Mouse (Mus musculus) retina, postnatal 7 days (tissue): ENCODE data around the gene Unc119b.
"Not testable (repeated sequence)": the region's sequence is repeated elsewhere in the genome, so short reads cannot be mapped to it uniquely, and the experiment has no call there.

Source experiments
- DNase-seq: peaks from one replicate; pipeline ENCODE4 v3.0.0-alpha.2; 2012; ENCODE audit warnings: low read depth, low spot score

The Unc119b gene

GRCm38 (mm10) chr5:115133358-115134066 is 1.3 kb downstream of the Unc119b start:
- no peak for DNase-seq

DNA sequence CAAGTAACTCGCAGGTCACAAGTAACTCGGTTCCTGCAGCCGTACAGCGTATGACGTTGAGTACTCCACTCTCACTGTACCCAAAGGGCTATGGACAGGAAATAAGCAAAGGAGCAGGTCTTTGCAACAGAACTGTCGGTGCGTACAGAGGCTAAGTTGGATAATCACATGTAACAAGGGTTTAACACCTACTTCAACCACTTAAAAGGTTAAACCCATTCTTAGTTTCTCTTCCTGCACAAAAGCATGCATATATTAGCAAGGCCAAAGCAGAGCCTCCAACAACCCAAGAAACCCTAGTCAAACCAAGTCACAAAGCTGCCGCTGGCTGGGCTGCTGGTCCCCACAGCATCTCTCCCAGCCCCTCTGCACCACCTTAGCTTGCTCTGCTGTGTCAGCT is 2.3 kb downstream of the Unc119b start:
- DNase-seq: no peak

DNA sequence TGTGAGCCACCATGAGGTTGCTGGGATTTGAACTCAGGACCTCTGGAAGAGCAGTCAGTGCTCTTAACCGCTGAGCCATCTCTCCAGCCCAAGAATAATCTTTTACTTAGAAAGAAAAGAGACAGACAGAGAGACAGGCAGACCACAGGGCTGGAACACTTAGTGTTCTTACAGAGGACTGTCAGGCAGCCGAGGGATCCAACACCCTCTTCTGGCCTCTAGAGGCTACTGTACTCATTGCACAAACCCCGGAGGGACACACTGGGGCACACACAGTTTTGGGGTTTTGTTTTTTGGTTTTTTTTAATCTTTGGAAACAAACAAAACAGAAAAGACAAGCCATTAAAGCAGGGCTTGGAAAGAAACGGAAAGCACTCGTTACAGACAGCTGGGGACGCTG is 5.4 kb downstream of the Unc119b start:
- no peak for DNase-seq

- DNase-seq: no peak
Observed at GRCm38 (mm10) chr5:115127421-115128179, 7.2 kb downstream of the Unc119b start.

DNA sequence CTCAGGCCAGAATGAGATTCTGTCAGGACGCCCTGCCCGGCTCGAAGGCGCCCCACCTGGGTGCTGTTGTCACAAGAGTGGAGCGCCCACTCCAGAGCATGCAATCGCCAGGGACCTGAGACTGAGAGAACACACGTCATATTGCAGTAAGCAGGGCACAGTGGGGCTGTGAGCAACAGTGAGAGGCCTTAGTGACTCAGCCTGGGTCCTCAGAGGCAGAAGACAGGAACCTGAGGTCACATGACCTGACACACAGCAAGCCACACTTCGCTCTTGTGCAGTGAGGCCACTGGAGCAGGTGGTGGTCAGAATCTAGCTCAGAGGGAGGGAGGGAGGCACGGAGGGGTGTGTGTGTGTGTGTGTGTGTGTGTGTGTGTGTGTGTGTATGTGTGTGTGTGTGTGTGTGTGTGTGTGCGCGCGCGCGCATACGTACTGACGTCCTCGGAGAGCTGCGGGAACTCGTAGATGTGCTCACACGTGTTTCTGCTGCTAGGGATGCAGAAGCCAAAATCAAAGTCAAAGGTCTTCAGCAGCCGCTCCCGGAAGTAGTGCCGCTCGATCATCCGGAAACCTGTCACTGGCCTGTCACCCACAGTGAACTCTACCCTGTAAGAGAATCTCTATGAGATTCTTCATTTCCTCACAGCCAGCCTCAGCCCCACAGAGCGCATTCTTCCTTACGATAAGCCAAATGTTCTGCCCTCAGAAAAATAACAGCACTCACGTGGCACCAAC is 8.0 kb downstream of the Unc119b start:
- no peak for DNase-seq

DNA sequence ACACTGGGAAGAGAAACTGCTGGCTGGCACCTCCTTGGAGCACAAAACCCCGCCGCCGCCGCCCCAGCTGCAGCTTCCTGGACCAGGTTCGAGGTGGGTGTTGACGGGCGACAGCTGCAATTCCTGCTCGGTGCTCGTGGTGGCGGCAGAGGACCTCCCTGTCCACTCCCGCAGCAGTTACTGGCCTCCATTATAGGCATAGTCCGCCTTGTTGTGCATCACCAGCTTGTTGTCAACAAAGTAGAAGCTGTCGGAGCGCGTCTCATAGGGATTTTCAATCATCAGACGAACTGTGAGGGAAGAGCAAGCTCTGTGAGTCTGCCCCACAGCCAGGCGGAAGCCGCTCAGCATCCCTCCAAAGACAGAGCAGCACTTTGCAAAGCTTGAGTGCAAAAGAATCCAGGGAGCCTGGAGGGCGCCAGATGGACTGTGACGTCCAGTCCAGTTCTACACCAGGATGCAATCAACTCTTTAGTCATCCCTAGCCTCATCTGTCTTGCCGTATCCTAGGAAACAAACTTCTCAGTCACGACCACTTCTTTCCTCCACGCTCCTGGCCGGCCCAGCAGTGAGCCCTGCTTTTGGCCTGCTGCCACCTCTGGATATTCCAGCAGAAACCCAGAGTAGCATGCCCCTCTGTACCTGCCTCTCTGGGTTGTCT is 9.4 kb downstream of the Unc119b start:
- peak; percentile 73 for DNase-seq

DNA sequence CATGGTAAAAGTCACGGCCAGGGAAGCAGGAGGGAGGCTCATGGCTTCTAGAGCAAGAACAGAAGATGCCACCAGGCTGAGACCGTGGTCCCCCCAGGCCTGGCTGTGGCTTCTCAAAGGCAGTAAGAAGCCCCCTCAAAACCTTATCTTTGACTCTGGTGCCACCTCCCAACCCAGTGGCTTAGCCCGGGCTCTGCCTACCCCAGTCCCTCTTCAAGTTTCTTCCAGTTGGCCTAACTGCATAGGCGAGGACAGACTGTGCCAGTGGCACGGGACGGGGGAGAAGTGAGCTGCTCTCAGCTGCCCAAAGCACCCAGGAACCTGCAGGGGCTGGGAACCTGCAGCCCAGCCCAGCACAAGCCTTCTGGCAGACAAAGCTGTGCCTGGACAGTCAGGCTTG is 10.1 kb downstream of the Unc119b start:
- no peak for DNase-seq

DNA sequence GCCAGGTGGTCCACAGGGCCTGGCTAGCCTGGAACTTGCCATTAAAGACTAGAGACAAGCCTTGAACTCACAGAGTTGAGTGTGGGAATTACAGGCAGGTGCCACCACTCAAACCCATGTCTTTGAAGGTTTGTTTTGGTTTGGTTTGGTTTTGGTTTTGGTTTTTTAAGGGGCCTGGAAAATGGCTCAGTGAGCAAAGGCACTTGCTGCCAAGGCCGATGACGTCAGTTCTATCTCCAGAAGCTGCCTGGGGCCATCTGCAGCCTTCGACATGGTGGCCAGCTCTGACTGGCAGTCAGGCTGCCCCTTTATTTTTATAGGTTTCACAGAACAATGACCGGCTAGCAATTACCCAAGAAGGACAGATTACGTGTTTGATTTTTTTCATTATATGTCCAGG is 13.8 kb downstream of the Unc119b start:
- no peak for DNase-seq

- peak; percentile 31 for DNase-seq
Observed at GRCm38 (mm10) chr5:115118961-115119570, 15.7 kb downstream of the Unc119b start, which contains the start of gene Acads. TSS of gene Acads (minus strand) at chr5:115119346.

- DNase-seq: no peak
Observed at GRCm38 (mm10) chr5:115117467-115117866, 17.3 kb downstream of the Unc119b start.

- no peak for DNase-seq
Observed at GRCm38 (mm10) chr5:115116426-115116825, 18.3 kb downstream of the Unc119b start.

- no peak for DNase-seq
Observed at GRCm38 (mm10) chr5:115114501-115114900, 20.3 kb downstream of the Unc119b start.

GRCm38 (mm10) chr5:115113244-115113643 is 21.5 kb downstream of the Unc119b start:
- DNase-seq: no peak

DNA sequence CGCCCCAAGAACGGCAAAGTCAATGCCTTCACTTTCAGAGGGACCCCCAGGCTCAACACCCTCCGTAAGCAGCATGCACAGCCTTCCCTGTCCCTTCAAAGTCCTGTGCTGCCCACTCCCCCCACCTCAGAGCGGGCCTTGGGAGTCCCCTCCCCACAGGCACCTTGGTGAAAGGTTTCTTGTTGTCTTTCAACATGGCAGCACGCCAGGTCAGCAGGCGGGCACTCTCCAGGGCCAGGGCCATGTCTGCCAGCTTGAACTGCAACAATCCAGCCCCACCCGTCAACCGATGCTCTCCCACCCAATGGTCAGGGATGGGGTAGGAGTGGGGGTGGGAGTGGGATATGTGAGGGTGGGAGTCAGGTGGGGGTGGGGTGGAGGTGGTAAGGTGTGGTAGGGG is 23.6 kb downstream of the Unc119b start:
- no peak for DNase-seq

- not testable (repeated sequence) for DNase-seq
Observed at GRCm38 (mm10) chr5:115103253-115103652, 31.5 kb downstream of the Unc119b start.

GRCm38 (mm10) chr5:115102231-115102630 is 32.5 kb downstream of the Unc119b start:
- no peak for DNase-seq

- no peak for DNase-seq
Observed at GRCm38 (mm10) chr5:115100473-115100872, 34.3 kb downstream of the Unc119b start.

- no peak for DNase-seq
Observed at GRCm38 (mm10) chr5:115099991-115100390, 34.8 kb downstream of the Unc119b start.

- no peak for DNase-seq
Observed at GRCm38 (mm10) chr5:115099530-115099929, 35.2 kb downstream of the Unc119b start.

DNA sequence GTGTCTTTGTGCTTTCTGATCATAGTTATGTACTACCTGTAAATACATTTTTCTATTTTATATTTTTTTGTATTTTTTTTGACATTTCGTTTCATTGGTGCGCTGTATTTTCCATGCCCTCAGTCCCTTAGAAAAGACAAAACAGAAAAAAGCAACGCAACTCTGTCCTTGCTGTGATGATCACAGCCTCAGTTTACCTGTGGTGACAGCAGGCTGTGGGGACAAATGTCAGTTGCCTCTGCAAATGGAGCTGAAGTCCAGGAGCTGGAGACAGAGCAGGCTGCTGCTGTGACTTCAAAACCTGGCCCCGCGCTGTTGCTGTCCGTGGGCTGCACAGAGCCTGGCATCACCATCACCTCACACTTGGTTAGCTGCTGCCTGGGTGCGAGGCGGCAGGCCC is 36.6 kb downstream of the Unc119b start, which contains the start of gene Gm10401:
Gm10401 (minus strand) TSS at position 101 of the 400 bp plus-strand sequence.
- no peak for DNase-seq

DNA sequence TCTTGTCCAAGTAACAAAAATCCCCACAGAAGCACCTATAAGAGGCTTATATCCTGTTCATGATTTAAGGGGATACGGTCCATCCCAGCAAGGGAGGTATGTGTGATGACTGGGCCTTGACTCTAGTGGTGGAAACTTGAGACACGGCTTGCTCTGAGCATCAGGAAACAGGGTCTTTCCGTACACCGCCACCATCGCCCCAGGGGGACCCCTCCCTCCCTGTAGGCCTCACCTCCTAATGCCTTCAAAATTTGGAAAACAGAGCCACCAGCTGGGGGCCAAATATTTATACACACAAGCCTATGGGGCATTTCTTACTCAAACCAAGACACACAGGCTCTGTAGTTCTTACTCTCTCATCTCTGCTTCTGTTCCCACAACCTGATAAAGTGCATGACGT is 43.0 kb downstream of the Unc119b start:
- DNase-seq: no peak
